Mouse (Mus musculus) layer of hippocampus, adult 2 months (tissue): ENCODE data around the gene Pla2g2c. TPM values are rescaled to one million over a fixed set of nuclear protein-coding genes. Genes with fewer than 3 reads are reported as not detected.

Experiments used
- DNase-seq, 2 experiments: peaks; one replicate each; pipeline ENCODE4 v3.0.0; 2022; ENCODE audit warnings: low spot score in 2 of 2
- H3K27ac ChIP-seq: fragments of 200-600 bp; 2 replicates; pipeline ENCODE4 v1.8.1; 2022
- H3K4me3 ChIP-seq: fragments of 200-600 bp; 2 replicates; pipeline ENCODE4 v1.8.1; 2022; ENCODE audit warnings: mild to moderate bottlenecking
- CTCF ChIP-seq: fragments of 200-600 bp; conservative IDR thresholded peaks from 2 replicates; pipeline ENCODE4 v1.8.1; 2022; ENCODE audit warnings: antibody characterized with exemption, mild to moderate bottlenecking, moderate library complexity
- total RNA-seq, 2 experiments: library from RNA; stranded (reverse); gene quantifications; 2 replicates each; pipeline ENCODE4 v1.2.3; 2021

Pla2g2c gene
- total RNA-seq, 2 experiments from 2014 or later = not detected

DNA sequence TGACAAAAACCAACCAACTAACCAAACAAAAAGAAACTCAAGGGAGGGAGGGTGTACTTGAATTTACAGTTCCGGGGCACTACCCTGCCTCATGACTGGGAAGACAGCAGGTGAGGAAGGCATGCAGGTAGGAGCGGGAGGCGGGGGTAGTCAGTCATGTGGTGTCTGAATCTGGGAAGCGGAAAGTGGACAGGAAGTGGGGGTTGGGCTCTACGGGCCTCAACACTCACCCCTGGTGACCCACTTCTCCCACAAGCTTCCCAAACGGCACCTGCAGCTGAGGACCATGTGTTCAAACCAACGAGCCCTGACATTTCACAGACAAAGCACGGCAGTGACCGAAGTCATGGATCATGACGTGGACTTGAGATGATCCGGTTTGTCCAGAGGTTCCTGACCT lies 12.5 kb upstream of the Pla2g2c start:
- DNase-seq = no peak
- Histone ChIP-seq H3K4me3 (no peak overlapping the region), H3K27ac (0 out of 2 replicates have a peak overlapping the region, but pooled peaks have one; percentile 7)
- no peak for TF ChIP-seq CTCF

DNA sequence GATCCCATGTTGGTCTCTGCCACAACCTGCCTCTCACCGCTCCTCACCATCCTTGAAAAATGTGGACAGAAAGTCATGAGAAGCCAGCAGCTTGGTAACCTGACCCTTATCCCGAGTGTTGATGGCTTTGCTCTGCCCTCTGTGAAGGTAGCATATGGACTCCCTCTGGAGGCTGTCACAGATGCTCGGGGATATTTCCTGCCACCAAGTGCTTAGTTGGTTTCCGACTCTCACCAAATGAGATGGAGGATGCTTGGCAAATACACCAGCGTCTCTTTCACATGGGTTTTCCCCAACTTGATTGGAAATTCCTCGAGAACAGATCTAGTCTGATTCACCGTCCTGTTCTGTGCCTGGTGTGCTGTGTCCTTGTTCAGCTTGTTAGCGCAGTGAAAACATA lies 12.0 kb upstream of the Pla2g2c start:
- H3K4me3 ChIP-seq = no peak overlapping the region
- DNase-seq = no peak
- TF ChIP-seq CTCF = no peak
- peak overlapping the region; percentile 24; the same call in 1 of the 2 replicates for H3K27ac ChIP-seq

DNA sequence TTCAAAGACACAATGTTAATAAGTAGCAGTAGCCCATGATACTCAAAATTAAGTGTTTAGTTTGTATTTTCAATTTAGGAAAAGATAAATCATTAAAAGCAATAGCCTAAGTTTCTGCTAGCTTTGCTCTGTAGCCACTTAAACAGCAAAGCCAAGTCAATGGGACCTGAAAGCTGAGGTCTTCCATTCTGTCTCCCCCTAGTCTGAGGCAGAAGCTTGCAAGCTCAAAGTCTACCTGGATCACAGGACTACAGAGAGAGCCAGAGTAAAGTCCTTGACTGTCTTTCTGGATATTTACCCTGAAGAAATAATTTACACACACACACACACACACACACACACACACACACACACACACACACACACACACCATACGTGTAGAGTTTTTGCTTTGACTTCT lies 10.4 kb upstream of the Pla2g2c start:
- no peak for TF ChIP-seq CTCF
- DNase-seq = no peak
- H3K4me3 ChIP-seq = no peak overlapping the region
- H3K27ac ChIP-seq = no peak overlapping the region

- Histone ChIP-seq H3K4me3 (no peak overlapping the region), H3K27ac (peak overlapping the region; percentile 51; the same call in 1 of the 2 replicates)
- DNase-seq = no peak
- TF ChIP-seq CTCF = no peak
Measured at GRCm38 (mm10) chr4:138716697-138717096, 7.9 kb upstream of the Pla2g2c start.

DNA sequence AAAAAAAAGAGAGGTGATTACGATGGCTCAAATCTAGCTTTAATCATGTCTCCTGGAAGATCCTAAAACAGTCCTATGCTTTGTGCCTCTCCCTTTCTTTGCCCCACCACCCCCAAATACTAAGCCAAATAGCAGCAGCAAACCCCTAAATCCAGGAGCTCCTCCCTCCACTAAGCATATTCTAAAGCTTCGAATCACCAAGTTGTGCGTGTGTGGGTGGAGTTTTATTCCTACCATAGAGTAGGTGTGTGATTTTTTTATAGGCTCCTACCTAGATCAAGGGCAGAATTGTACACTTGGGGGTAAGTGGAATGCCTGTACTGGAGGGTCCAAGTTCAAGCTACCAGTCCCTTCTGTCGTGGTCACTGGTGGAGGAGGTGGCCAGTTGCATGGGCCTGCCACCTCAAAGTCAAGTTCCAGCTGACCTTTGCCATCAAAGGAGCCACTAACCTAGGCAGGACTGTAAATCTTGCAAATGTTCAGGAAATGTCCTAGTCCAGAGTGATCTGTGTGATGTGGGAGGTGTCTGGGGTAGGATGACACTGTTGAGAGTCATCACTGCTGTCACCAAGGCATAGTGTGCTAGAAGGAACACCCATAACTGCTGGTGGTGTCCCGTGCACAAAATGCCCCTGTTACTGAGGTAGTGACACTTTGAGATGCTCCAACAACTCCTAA lies 5.9 kb upstream of the Pla2g2c start:
- no peak for DNase-seq
- no peak for TF ChIP-seq CTCF
- Histone ChIP-seq H3K4me3 (no peak overlapping the region), H3K27ac (peak overlapping the region; percentile 89)

DNA sequence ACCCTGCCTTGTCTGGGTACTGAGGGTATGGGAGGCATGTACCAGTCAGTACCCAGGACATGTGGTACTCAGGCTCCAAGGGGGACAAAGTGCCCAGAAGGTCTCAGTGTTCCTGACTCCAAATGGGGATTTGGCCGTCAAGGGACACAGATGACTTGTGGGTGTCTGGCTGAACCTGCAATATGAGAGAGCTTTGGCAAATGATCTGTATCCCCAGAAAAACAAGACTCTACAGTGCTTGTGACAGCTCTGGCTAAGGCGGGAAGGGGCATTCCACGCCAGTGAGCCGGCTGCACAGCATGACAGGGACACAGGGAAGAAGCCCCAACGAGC lies 5.4 kb upstream of the Pla2g2c start:
- Histone ChIP-seq H3K27ac (peak overlapping the region; percentile 89), H3K4me3 (no peak overlapping the region)
- DNase-seq = peak in 1 of 2 experiments; percentile 31
- no peak for TF ChIP-seq CTCF

DNA sequence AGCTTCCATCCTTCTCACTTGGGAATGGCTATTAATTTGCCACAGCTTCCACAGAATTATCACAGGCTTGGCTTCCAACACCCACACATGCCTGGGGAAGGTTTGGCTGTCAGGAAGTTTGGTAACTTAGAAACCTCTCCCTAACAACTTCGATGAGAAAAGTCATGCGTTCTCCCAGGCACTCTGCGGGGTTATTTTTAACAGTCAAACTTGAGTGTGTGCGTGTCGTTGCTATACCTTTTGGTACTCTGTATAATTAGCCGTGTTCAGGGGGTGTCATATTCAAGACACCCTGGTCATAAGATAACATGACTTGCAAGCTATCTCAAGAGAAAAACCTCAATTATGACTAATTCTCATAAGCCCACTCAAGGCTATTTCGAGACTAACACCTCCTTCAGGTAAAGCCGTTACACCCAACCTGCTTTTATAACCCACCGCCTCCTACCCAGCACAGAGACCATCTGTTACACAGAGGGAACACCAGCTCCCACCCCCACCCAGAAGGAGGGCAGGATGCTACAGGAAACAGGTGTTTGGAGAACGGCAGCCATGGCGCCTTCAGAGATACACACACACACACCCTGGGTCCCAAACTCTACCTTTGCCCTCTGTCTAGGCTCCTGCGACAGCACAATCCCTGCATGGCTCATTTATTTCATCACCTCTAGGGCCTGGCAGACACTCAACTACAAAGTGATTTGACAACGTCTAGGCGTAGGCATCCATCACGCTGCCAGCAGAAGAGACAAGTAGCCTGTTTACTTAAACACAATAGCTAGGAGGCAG lies 905 bp upstream of the Pla2g2c start:
- Histone ChIP-seq H3K4me3 (no peak overlapping the region; the same call in 1 of the 2 replicates), H3K27ac (peak overlapping the region; percentile 94)
- no peak for TF ChIP-seq CTCF
- peak; percentile 47 to 52 for DNase-seq

DNA sequence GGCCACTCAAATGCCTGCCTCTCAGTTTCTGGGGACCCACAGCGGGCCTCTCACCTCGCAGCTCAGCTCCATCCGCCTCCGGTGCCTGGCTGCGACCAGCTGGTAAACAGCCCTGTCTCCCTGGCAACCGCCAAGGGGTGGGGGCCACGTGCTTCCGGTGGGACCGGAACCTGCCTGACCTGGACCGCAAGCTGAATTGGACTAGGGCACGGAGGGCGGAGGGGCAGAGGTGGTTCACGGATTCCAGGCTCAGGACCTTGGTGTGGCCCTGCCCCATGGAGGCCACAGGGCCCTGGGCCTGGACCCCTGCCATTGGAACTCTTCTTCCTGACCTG lies 502 bp downstream of the Pla2g2c start:
- TF ChIP-seq CTCF = no peak
- Histone ChIP-seq H3K27ac (peak overlapping the region; percentile 94), H3K4me3 (peak overlapping the region; percentile 43)
- DNase-seq = peak; percentile 38 to 57

DNA sequence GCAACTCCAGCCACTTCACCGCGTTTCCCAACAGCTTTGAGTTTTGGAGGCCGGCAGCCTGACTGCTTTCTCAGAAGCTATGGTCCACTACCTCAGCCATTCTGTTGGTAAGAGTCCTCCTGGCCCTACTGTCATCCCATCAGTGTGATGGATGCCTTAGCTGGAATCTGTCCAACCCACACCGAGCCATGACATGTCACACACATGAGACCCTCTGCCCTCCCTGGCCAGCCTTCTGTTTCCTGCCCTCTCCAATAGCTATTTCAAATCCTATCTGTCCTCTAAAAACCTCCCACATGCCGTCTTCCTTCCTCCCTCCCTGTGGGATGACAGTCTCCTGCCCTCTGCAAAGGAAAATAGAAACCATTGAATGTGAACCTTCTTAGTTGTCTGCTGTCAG lies 1.2 kb downstream of the Pla2g2c start:
- no peak for DNase-seq
- Histone ChIP-seq H3K27ac (peak overlapping the region; percentile 94), H3K4me3 (no peak overlapping the region)
- no peak for TF ChIP-seq CTCF

- peak overlapping the region; percentile 53; the same call in 1 of the 2 replicates for H3K27ac ChIP-seq
Measured at GRCm38 (mm10) chr4:138729018-138729703, 4.6 kb downstream of the Pla2g2c start.

GRCm38 (mm10) chr4:138734105-138734504 lies 9.5 kb downstream of the Pla2g2c start:
- no peak for TF ChIP-seq CTCF
- no peak overlapping the region for H3K27ac ChIP-seq
- DNase-seq = no peak
- no peak overlapping the region for H3K4me3 ChIP-seq

More at GRCm38 (mm10) chr4:138729018-138729703, 4.6 kb downstream of the Pla2g2c start:
- TF ChIP-seq CTCF = no peak
- DNase-seq = no peak
- no peak overlapping the region for H3K4me3 ChIP-seq

DNA sequence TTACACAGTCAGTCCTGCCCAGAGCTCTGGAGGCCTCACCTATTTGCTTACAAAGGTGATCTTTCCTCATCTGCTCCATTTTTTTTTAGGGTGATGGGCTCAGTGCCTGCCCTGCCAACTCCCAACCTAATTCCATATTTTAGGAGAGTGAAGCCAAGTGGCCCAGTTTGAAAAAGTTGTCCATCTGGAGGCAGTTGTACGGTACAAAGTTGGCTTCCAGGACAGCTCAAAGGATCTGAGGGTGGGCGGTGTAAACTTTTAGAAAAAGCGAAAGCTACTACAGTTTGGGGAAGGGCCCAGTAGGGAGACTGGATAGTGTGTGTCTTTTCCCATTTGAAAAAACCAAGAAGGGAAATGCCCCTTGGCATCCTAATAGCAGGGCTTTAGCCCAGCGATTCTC lies 10.3 kb downstream of the Pla2g2c start:
- TF ChIP-seq CTCF = no peak
- H3K4me3 ChIP-seq = no peak overlapping the region
- H3K27ac ChIP-seq = no peak overlapping the region
- DNase-seq = no peak

- no peak for DNase-seq
- Histone ChIP-seq H3K27ac (peak within 1 kb of the TSS; percentile 64), H3K4me3 (no peak within 1 kb of the TSS)
- no peak for TF ChIP-seq CTCF
Measured at GRCm38 (mm10) chr4:138737031-138737430, 12.4 kb downstream of the Pla2g2c start, which contains the start of gene Ubxn10. Ubxn10 (minus strand) TSS chr4:138737167.
